Mouse (Mus musculus): ENCODE results near the gene Amotl1.

Amotl1 gene

DNA sequence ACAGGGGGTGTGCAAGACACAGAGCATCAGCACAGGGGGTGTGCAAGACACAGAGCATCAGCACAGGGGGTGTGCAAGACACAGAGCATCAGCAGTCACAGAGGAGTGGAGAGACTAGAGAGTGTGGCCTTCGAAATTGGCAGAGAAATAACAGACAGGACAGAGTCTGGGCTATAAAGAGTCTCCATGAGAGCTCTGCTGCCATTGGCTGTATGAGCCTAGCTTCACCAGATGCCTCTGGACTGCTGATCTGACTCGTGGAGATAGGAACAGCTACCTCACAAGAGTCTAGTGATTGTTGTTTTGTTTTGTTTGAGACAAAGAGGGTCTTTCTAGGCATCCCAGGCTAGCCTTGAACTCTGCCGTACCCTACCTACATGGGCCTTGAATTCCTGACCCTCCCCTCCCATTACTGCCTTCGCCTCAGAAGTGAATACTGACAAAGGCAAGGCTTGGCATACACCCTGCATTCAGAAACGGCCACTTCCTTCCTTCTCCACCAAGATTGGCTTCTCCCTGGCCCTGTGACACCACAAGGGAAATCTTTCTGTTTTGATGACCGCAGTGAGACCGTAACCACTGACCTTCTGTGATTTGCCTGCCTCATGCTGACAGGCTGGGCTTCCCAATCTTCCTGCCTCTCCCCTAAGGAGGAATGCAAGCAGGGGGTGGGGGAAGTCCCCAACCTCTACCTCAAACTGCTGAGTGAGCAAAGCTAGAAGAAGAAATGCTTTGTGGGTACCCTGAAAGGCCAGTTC, 3.4 kb downstream of the Amotl1 start:
- no peak for DNase-seq (ENCODE audit: low spot score in 2 of 2)

DNA sequence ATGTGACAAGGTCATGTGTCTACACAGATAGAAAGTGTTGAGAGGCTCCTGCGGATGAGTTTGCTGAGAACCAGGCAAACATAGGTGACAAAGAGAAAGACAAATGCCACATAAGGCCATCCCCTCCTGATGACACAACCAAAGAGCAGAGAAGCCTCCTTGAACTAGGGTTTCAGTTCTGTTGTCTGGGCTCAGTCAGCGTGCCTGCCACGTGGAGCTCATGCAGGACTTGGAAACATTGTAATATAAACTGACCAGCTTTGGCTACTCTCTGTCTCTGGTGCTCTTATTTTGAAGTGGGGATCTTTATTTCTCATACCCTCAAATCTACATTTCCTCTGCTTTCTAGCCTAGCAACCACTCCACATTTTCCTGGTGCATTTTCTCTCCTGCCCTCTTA, 8.6 kb downstream of the Amotl1 start:
- no peak for DNase-seq (ENCODE audit: low spot score in 2 of 2)

- DNase-seq (ENCODE audit: low spot score in 2 of 2), result no peak
These were observed 9.3 kb downstream of the Amotl1 start for GRCm38 (mm10) chr9:14635551-14635950.

- peak; percentile 38 to 53 for DNase-seq (ENCODE audit: low spot score in 2 of 2)
These were observed 10.7 kb downstream of the Amotl1 start for GRCm38 (mm10) chr9:14634155-14634554.

DNA sequence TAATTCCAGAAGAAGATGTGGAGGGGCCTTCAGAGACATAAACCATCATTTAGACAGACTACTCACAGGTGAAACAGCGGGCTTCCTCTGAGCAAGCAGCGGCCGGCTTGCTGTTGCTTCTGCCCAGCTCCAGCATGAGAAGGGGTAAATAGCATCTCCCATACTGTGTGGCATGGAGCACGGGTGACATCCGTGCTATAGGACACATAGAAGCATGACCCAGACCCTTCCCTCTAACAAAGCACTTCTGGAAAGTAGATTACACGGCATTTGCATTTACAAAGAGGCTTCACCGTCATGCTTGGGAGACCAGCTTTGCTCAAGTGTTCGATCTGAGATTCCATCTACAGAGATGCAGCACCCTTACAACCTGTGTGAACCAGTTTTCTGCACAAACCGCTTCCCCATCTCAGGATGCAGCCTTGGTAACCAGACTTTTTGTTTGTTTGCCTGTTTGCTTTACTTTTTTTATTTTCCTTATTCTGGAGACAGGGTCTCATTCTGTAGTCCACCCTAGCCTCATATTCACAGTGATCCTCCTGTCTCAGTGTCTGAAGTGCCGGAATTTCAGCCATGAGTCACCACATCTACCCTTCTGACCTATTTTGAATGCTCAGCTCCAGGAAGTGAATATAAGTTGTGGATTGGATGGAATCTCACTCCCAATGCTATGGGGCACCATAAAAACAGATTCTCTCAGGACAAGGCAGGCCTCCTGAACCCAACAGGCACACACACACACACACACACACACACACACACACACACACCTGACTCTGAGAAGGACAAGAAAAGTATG, 12.3 kb downstream of the Amotl1 start:
- DNase-seq (ENCODE audit: low spot score in 2 of 2), result no peak

DNA sequence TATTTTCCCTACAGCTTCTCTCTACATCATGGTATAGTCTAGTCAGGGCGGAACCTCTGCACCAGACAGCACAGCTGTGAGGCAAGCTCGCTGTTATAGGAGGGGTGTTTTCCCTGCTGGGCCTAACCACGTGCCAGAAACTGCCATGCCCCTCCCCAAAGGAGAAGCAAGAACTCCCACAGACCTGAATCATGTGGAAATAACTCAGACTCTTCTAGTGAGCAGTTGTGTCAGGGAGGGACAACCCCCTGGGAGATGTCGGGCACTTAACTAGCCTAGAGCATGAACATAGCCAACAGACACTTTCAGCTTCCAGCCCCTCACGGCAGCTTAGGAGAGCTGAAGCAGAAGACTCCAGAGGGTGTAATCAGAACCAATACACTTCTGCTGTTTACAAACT, 13.1 kb downstream of the Amotl1 start:
- no peak for DNase-seq (ENCODE audit: low spot score in 2 of 2)

- DNase-seq (ENCODE audit: low spot score in 2 of 2), result no peak
These were observed 17.3 kb downstream of the Amotl1 start for GRCm38 (mm10) chr9:14627525-14627924.

DNA sequence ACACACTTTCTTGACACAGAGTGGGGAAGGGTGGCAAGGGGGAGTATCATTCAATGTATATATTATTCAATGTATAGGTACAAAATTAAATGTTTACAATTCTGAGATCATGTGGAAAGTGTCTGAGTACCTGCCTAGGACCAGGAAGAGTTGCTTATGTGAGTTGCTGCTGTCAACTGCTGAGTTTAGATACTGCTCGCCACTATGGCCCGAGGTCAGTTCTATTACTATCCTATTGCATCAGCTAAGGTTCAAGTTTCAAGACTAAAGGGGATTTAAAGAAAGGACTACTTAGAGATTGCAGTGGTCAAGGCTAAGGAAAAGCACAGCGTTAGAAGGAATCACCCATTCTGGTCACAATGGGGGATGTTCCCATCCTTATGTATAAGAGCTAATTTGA, 18.9 kb downstream of the Amotl1 start:
- no peak for DNase-seq (ENCODE audit: low spot score in 2 of 2)

DNA sequence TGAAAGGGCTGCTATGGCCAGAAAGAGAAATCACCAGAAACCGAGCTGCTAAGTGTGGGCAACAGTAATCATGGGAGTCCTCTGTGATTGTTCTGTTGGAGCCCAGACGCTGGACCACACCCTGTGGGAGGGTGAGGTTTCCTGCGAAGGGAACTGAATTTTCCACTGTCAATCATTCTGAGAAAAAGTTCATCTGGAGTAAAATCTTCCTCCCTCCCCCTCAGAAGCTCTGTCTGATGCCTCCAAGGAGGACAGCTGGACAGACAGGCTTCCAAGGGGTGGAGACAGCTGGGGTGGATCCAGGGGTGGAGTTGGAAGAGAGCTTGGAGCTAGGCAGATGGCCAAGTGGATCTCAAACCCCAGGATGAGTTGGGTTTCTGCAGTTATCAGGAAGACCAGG, 19.8 kb downstream of the Amotl1 start:
- DNase-seq (ENCODE audit: low spot score in 2 of 2), result no peak

GRCm38 (mm10) chr9:14623928-14624327, 20.9 kb downstream of the Amotl1 start:
- no peak for DNase-seq (ENCODE audit: low spot score in 2 of 2)

- no peak for DNase-seq (ENCODE audit: low spot score in 2 of 2)
These were observed 21.6 kb downstream of the Amotl1 start for GRCm38 (mm10) chr9:14623250-14623649.

- no peak for DNase-seq (ENCODE audit: low spot score in 2 of 2)
These were observed 22.0 kb downstream of the Amotl1 start for GRCm38 (mm10) chr9:14622848-14623247.

DNA sequence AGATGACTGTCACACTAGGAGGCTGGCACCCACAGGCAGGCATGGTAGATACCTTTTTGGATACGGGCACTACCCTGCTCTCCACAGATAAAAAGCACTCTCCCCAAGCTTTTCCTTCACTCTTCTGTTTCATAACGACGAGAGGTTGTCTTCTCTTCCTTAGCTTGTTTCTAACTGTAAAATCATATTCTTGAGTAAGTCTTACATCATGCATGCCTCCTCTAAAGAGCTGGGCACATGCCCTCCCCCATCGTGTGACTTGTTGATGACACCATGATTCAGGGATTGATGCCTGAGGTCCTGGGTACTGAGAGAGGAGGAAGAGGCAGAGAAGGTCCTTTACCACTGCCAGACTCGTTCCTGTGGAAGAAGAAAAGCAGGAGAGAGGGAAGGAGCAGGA, 24.7 kb downstream of the Amotl1 start:
- no peak for DNase-seq (ENCODE audit: low spot score in 2 of 2)

GRCm38 (mm10) chr9:14614931-14615880, 29.6 kb downstream of the Amotl1 start:
- no peak for DNase-seq (ENCODE audit: low spot score in 2 of 2)

GRCm38 (mm10) chr9:14614205-14614930, 30.5 kb downstream of the Amotl1 start:
- peak in 1 of 2 experiments; percentile 37 for DNase-seq (ENCODE audit: low spot score in 2 of 2)

DNA sequence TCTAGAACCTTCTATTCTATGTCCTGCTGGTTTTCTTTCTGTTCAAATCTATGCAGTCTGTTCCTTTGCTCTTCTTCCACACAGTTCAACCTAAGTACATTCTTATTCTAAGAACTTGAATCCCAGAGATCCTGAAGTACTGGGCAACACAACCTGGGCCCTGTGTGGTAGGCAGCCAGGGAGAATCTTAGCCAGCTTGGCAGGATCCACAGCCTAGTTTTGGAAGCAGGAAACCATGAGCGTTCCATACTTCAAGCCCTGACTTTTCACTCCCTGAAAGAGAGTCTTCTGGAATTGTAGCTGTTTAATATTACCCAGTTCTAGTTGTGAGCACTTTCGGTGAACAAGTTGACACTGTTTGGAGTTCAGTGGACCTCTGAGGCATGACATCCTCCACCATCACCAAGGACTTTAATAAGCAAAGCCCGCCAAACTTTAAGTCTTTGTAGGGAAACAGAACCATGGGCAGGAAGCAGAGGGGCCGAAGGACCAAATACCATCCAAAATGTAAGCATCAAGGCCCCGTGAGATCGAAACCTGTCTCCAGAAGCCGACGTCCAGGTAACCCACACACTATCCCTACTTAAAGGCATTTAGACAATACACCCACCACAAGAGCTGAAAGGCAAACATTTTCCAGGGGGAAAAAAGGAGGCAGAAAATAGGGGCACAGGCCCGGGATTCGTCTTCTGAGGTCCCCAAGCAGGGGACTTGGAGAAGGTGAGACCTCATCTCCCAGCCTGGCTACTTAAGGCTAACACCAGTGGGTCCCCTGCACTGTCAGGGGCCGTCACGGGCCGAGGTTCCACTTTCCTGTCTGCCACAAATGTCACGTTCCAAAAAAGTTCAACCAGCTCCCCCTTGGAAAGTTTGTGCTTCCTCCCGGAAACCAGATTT, 31.3 kb downstream of the Amotl1 start:
- DNase-seq (ENCODE audit: low spot score in 2 of 2), result no peak

DNA sequence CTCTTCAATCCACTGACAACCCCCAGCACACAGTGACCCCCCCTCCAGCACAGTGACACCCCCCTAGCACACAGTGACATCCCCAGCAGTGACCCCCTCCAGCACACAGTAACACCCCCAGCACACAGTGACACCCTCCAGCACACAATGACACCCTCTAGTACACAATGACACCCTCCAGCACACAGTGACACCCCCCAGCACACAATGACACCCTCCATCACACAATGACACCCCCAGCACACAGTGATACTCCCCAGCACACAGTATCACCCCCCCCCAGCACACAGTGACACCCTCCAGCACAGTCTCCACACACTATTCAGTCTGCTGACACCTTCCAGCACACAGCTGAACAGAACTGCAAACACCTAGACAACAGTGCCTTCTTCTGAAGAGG, 32.3 kb downstream of the Amotl1 start:
- no peak for DNase-seq (ENCODE audit: low spot score in 2 of 2)

DNA sequence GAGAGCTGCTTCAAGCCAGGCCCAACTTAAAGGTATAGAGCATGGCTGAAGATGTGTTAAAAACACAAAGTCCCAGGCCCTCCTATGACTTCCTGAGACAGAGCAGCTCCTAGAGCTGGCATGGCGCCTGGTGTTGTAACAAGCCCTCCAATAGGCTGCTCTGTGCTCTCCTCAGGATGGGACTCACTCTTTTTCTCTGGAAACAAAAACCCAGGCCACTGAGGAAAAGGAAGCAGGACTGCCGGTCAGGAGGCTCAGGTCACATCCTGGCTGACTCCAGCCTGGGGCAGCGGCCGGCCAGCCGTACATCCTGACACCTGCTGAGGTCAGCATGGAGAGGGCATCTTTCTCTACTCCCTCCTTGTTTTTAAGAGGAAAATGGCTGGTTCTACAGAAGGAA, 36.3 kb downstream of the Amotl1 start:
- no peak for DNase-seq (ENCODE audit: low spot score in 2 of 2)

GRCm38 (mm10) chr9:14607464-14607863, 37.4 kb downstream of the Amotl1 start:
- no peak for DNase-seq (ENCODE audit: low spot score in 2 of 2)

DNA sequence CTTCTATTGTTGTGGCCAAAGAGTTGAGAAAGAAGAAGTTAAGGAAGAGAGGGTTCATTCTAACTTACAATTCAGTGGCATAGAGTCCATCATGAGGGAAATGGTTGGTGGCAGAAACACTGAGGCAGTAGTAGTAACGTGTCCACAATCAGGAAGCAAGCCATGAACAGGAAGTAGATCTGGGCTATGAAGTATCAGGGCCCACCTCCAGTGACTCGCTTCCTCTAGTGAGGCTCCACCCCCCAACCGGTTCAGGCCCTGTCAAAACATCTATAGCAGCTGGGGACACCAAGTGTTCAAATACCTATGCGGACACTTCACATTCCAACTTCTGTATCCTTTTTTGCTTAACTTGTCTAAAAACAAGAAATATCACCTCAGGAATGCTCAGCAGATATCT, 38.9 kb downstream of the Amotl1 start:
- DNase-seq (ENCODE audit: low spot score in 2 of 2), result no peak
